Mouse (Mus musculus) hindbrain, embryonic 12.5 days (tissue): ENCODE results near the gene Otulin. TPM values are rescaled to one million over a fixed set of nuclear protein-coding genes. Genes with fewer than 3 reads are reported as not detected.

ENCODE experiments used
- ATAC-seq: fragments of 200-750 bp; cut with Nextera tagmentation; 2 replicates; pipeline ENCODE4 v1.8.0; 2017; ENCODE audit warnings: moderate TSS enrichment; ENCODE audit not compliant: low FRiP score
- H3K27ac ChIP-seq: fragments of 300-500 bp; sonication (generic); 2 replicates; pipeline ENCODE4 v1.5.1; 2016; ENCODE audit warnings: mild to moderate bottlenecking
- H3K27me3 ChIP-seq: fragments of 300-500 bp; sonication (generic); 2 replicates; pipeline ENCODE4 v1.6.1; 2016; ENCODE audit warnings: mild to moderate bottlenecking
- H3K36me3 ChIP-seq: fragments of 300-500 bp; sonication (generic); 2 replicates; pipeline ENCODE4 v1.6.1; 2016; ENCODE audit warnings: mild to moderate bottlenecking
- H3K4me1 ChIP-seq: fragments of 300-500 bp; sonication (generic); 2 replicates; pipeline ENCODE4 v1.6.1; 2016
- H3K4me2 ChIP-seq: fragments of 300-500 bp; sonication (generic); replicated peaks from 2 replicates; pipeline ENCODE4 v1.6.1; 2016; ENCODE audit warnings: mild to moderate bottlenecking
- H3K4me3 ChIP-seq: fragments of 300-500 bp; sonication (generic); 2 replicates; pipeline ENCODE4 v1.5.1; 2016; ENCODE audit warnings: mild to moderate bottlenecking
- H3K9ac ChIP-seq: fragments of 300-500 bp; sonication (generic); 2 replicates; pipeline ENCODE4 v1.6.1; 2016; ENCODE audit warnings: mild to moderate bottlenecking, moderate library complexity
- H3K9me3 ChIP-seq: fragments of 300-500 bp; sonication (generic); replicated peaks from 2 replicates; pipeline ENCODE4 v1.6.1; 2016; ENCODE audit warnings: mild to moderate bottlenecking
- WGBS: fragments of 180-500 bp; shearing (Covaris S2); methylation state at CpG from one replicate; pipeline ENCODE4 v1.1.7; 2016; 5-methylcytosine and 5-hydroxymethylcytosine counted together
- polyA plus RNA-seq: library from polyadenylated mRNA; unstranded; fragments of >200 nt; fragmentation: Nextera tagmentation; extraction: Ambion mirVana; gene quantifications from 2 replicates; pipeline ENCODE4 v1.2.1, GENCODE M21; 2016

The Otulin gene
- polyA plus RNA-seq, 1 experiment from 2014 or later, result 29.7 TPM

DNA sequence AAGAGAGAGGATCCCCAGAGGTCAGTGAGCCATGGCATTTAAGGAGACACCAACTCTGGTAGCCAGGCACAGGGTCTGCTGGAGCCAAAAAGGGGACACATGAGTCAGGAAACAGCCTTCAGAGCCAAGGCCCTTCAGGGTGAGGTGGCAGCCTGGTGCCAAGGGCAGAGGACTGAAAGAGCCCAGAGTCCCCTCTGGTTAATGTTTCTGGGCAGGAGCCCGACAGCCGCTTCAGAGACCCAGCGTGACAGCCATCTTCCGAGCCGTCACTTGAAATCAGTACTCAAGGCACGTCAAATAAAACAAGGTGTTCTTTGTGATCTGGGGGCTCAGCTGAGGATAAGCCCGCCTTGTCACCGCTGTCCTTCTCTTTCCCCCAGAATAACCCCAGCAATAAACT lies 59.3 kb downstream of the Otulin start:
- Histone ChIP-seq H3K9me3 (no peaks in the 10 kb centered on the region), H3K27me3 (no peaks in the 10 kb centered on the region), H3K9ac (no peak overlapping the region), H3K27ac (no peak overlapping the region), H3K4me3 (no peak overlapping the region), H3K4me2 (no peak overlapping the region), H3K36me3 (peaks cover 34% of the 10 kb centered on the region), H3K4me1 (no peaks in the 10 kb centered on the region)
- ATAC-seq, result no peak
- 91% methylated on average over 8 of the region's 8 CpGs for WGBS

DNA sequence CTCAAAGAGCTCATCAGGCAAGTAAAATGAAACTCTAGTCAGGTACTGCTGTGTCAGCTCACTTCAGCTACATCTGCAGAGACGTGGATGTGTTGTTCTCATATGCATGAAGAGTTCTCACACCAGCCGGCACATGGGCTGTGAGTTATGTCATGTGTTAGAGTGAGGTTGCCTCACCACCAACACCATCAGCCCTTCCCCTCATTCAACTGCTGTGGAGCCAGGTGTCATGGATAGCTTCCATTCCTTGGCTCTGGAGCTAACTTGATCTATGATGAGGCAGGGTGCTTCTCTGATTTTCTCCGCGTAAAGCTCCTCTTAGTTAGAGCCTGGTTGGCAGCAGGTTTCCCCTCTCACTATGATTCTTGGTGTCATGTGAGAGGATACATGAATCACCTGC lies 60.1 kb downstream of the Otulin start:
- Histone ChIP-seq H3K36me3 (peaks cover 36% of the 10 kb centered on the region), H3K4me3 (no peak overlapping the region), H3K4me2 (no peak overlapping the region), H3K9me3 (no peaks in the 10 kb centered on the region), H3K27me3 (no peaks in the 10 kb centered on the region), H3K9ac (no peak overlapping the region), H3K27ac (no peak overlapping the region), H3K4me1 (no peaks in the 10 kb centered on the region)
- ATAC-seq, result no peak
- WGBS, result 86% methylated on average over 4 of the region's 4 CpGs

DNA sequence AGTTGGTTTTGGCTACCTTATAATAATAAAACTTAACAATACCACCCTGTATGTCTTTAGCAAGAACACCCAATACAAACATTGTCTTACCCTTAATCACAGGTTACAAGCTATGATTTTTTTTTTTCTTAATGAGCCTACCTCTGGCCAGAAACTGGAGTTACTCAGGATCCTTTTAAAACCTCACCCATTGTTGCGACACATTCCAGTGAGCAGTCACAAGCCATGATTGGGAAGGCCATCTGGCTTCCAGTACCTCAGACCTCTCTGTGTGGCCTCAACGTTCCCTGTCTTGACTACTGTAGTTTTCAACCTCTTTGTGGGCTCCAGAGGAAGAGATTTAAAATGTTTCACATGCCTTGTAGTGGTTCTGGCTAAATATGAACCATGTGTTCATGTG lies 60.6 kb downstream of the Otulin start:
- Histone ChIP-seq H3K4me3 (no peak overlapping the region), H3K4me2 (no peak overlapping the region), H3K9ac (no peak overlapping the region), H3K36me3 (peaks cover 37% of the 10 kb centered on the region), H3K27ac (no peak overlapping the region), H3K4me1 (no peaks in the 10 kb centered on the region), H3K9me3 (no peaks in the 10 kb centered on the region), H3K27me3 (no peaks in the 10 kb centered on the region)
- WGBS, result 76% methylated on average over 2 of the region's 2 CpGs
- ATAC-seq, result no peak

GRCm38 (mm10) chr15:27568371-27568770 lies 62.1 kb downstream of the Otulin start:
- Histone ChIP-seq H3K4me3 (no peak overlapping the region), H3K27ac (no peak overlapping the region), H3K4me1 (no peaks in the 10 kb centered on the region), H3K27me3 (no peaks in the 10 kb centered on the region), H3K9me3 (no peaks in the 10 kb centered on the region), H3K4me2 (no peak overlapping the region), H3K36me3 (peaks cover 40% of the 10 kb centered on the region), H3K9ac (no peak overlapping the region)
- no peak for ATAC-seq
- 69% methylated on average over 6 of the region's 6 CpGs for WGBS

GRCm38 (mm10) chr15:27567356-27567755 lies 63.1 kb downstream of the Otulin start:
- Histone ChIP-seq H3K9me3 (no peaks in the 10 kb centered on the region), H3K4me3 (no peak overlapping the region), H3K27me3 (no peaks in the 10 kb centered on the region), H3K27ac (no peak overlapping the region), H3K36me3 (peaks cover 30% of the 10 kb centered on the region), H3K9ac (no peak overlapping the region), H3K4me2 (no peak overlapping the region), H3K4me1 (no peaks in the 10 kb centered on the region)
- no peak; the same call in 1 of the 2 replicates for ATAC-seq
- WGBS, result 86% methylated on average over 16 of the region's 16 CpGs

- Histone ChIP-seq H3K9ac (no peak overlapping the region), H3K4me2 (no peak overlapping the region), H3K36me3 (peaks cover 21% of the 10 kb centered on the region), H3K27me3 (no peaks in the 10 kb centered on the region), H3K4me1 (no peaks in the 10 kb centered on the region), H3K4me3 (no peak overlapping the region), H3K9me3 (no peaks in the 10 kb centered on the region), H3K27ac (no peak overlapping the region)
- WGBS, result 93% methylated on average over 10 of the region's 10 CpGs
- ATAC-seq, result no peak
These were observed 64.8 kb downstream of the Otulin start for GRCm38 (mm10) chr15:27565626-27566185.

GRCm38 (mm10) chr15:27564106-27565100 lies 66.1 kb downstream of the Otulin start:
- no peak for ATAC-seq
- Histone ChIP-seq H3K4me3 (no peak overlapping the region), H3K9ac (no peak overlapping the region), H3K36me3 (peaks cover 21% of the 10 kb centered on the region), H3K4me2 (no peak overlapping the region), H3K27me3 (no peaks in the 10 kb centered on the region), H3K4me1 (no peaks in the 10 kb centered on the region), H3K27ac (no peak overlapping the region), H3K9me3 (no peaks in the 10 kb centered on the region)
- WGBS, result 89% methylated on average over 14 of the region's 14 CpGs

- no peak overlapping the region for H3K4me3 ChIP-seq
- peaks cover 12% of the 10 kb centered on the region; the same call in 1 of the 2 replicates for H3K36me3 ChIP-seq
- H3K27ac ChIP-seq, result no peak overlapping the region
- H3K4me1 ChIP-seq, result peaks cover 7% of the 10 kb centered on the region
- no peak overlapping the region for H3K4me2 ChIP-seq
- no peak overlapping the region for H3K9ac ChIP-seq
- 81% methylated on average over 11 of the region's 11 CpGs for WGBS
- H3K9me3 ChIP-seq, result no peaks in the 10 kb centered on the region
- H3K27me3 ChIP-seq, result no peaks in the 10 kb centered on the region
- no peak for ATAC-seq
These were observed 70.2 kb downstream of the Otulin start for GRCm38 (mm10) chr15:27560315-27560714.

- no peak overlapping the region for H3K9ac ChIP-seq
- no peak overlapping the region for H3K27ac ChIP-seq
- ATAC-seq, result peak; percentile 41
- peaks cover 7% of the 10 kb centered on the region for H3K4me1 ChIP-seq
- H3K4me2 ChIP-seq, result no peak overlapping the region
- no peaks in the 10 kb centered on the region for H3K9me3 ChIP-seq
- peaks cover 11% of the 10 kb centered on the region; the same call in 1 of the 2 replicates for H3K36me3 ChIP-seq
- WGBS, result 64% methylated on average over 16 of the region's 16 CpGs
- no peak overlapping the region for H3K4me3 ChIP-seq
- H3K27me3 ChIP-seq, result no peaks in the 10 kb centered on the region
These were observed 71.9 kb downstream of the Otulin start for GRCm38 (mm10) chr15:27558456-27559147.

DNA sequence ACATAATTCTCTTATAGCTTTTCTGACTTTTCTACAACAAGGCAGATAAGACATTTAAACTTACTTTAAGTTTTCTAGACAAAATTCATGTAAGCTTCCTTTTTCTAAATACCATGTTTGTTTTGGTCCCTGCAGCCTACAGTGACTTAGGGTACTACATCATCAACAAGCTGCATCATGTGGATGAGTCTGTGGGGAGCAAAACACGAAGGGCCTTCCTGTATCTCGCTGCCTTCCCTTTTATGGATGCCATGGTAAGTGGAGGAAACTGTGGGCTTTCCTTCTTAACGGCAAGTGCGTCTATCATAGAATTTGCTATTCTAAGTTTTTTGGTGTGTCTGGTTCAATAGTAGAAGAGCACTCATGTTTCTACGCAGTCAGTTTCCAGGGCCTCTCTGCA lies 76.9 kb downstream of the Otulin start:
- Histone ChIP-seq H3K9ac (no peak overlapping the region), H3K4me3 (no peak overlapping the region), H3K4me2 (no peak overlapping the region), H3K4me1 (peaks cover 6% of the 10 kb centered on the region), H3K9me3 (no peaks in the 10 kb centered on the region), H3K27me3 (no peaks in the 10 kb centered on the region), H3K36me3 (peaks cover 11% of the 10 kb centered on the region; the same call in 1 of the 2 replicates), H3K27ac (no peak overlapping the region)
- no peak for ATAC-seq
- 92% methylated on average over 5 of the region's 5 CpGs for WGBS

GRCm38 (mm10) chr15:27552129-27552700 lies 78.3 kb downstream of the Otulin start:
- Histone ChIP-seq H3K4me2 (no peak overlapping the region), H3K9ac (no peak overlapping the region), H3K27ac (no peak overlapping the region), H3K27me3 (no peaks in the 10 kb centered on the region), H3K9me3 (no peaks in the 10 kb centered on the region), H3K4me3 (no peak overlapping the region), H3K36me3 (peaks cover 6% of the 10 kb centered on the region; the same call in 1 of the 2 replicates), H3K4me1 (peaks cover 3% of the 10 kb centered on the region; the same call in 1 of the 2 replicates)
- 86% methylated on average over 10 of the region's 10 CpGs for WGBS
- no peak for ATAC-seq
